Mouse (Mus musculus): ENCODE measurements around the gene Fiz1. TPM values are rescaled to one million over a fixed set of nuclear protein-coding genes. Genes with fewer than 3 reads are reported as not detected.

Gene Fiz1
- total RNA-seq (2014; rRNA removed) (6.2 and 6.8 TPM in 2 replicates), polyA plus RNA-seq (2012; rRNA removed) (18.0 and 19.3 TPM in 2 replicates)

- DNase-seq (ENCODE audit: extremely low read depth, low read depth, low spot score) = peak; percentile 87
- H3K27ac ChIP-seq (replicated peaks; ENCODE audit: insufficient read depth, low read depth, low read length) = peak within 1 kb of the TSS; percentile 99
- under 1% methylated on average over 42 of the region's 42 CpGs for WGBS
- peak; percentile 32; the same call in 1 of the 2 replicates for TF ChIP-seq POLR2A (IDR thresholded peaks at IDR 0.05; ENCODE audit: extremely low read depth, insufficient read depth, low read length)
- TF ChIP-seq CTCF (IDR thresholded peaks at IDR 0.05; ENCODE audit: low read depth, low read length) = no peak
- H3K79me2 ChIP-seq (ENCODE audit: control insufficient read depth, insufficient read depth, low read length) = peaks cover 2% of the 10 kb centered on the region; the same call in 1 of the 2 replicates
- peaks cover 1% of the 10 kb centered on the region; the same call in 1 of the 2 replicates for H3K4me1 ChIP-seq (ENCODE audit: control insufficient read depth, insufficient read depth, low read length)
- peak within 1 kb of the TSS; percentile 99 for H3K4me3 ChIP-seq (ENCODE audit: insufficient read depth, low read depth, low read length)
- peaks cover 12% of the 10 kb centered on the region for H3K36me3 ChIP-seq (ENCODE audit: control insufficient read depth, insufficient read depth, low read length)
- H3K27me3 ChIP-seq (ENCODE audit: control insufficient read depth, insufficient read depth, low read length) = no peaks in the 10 kb centered on the region
- peak within 1 kb of the TSS; percentile 98 for H3K9ac ChIP-seq (ENCODE audit: low read depth, low read length)
These were observed at the start of gene Fiz1, which contains the start of gene Zfp524 for GRCm38 (mm10) chr7:5014251-5015117. Fiz1 (minus strand) TSS chr7:5014697. Zfp524 (plus strand) TSS chr7:5014415.

GRCm38 (mm10) chr7:5062360-5063001, 48.0 kb upstream of the Fiz1 start:
- H3K79me2 ChIP-seq (ENCODE audit: control insufficient read depth, insufficient read depth, low read length) = peaks cover 35% of the 10 kb centered on the region; the same call in 1 of the 2 replicates
- H3K4me1 ChIP-seq (ENCODE audit: control insufficient read depth, insufficient read depth, low read length) = peaks cover 10% of the 10 kb centered on the region
- H3K36me3 ChIP-seq (ENCODE audit: control insufficient read depth, insufficient read depth, low read length) = peaks cover 5% of the 10 kb centered on the region; the same call in 1 of the 2 replicates
- peak; percentile 68 for DNase-seq (ENCODE audit: extremely low read depth, low read depth, low spot score)
- TF ChIP-seq POLR2A (IDR thresholded peaks at IDR 0.05; ENCODE audit: extremely low read depth, insufficient read depth, low read length) (no peak), CTCF (IDR thresholded peaks at IDR 0.05; ENCODE audit: low read depth, low read length) (no peak)
- H3K4me3 ChIP-seq (ENCODE audit: insufficient read depth, low read depth, low read length) = peak overlapping the region; percentile 74
- peak overlapping the region; percentile 84 for H3K9ac ChIP-seq (ENCODE audit: low read depth, low read length)
- H3K27ac ChIP-seq (replicated peaks; ENCODE audit: insufficient read depth, low read depth, low read length) = peak overlapping the region; percentile 79
- under 1% methylated on average over 49 of the region's 51 CpGs for WGBS
- H3K27me3 ChIP-seq (ENCODE audit: control insufficient read depth, insufficient read depth, low read length) = no peaks in the 10 kb centered on the region

- H3K27me3 ChIP-seq (ENCODE audit: control insufficient read depth, insufficient read depth, low read length) = peaks cover 3% of the 10 kb centered on the region
- peak; percentile 39; the same call in 1 of the 2 replicates for TF ChIP-seq POLR2A (IDR thresholded peaks at IDR 0.05; ENCODE audit: extremely low read depth, insufficient read depth, low read length)
- TF ChIP-seq CTCF (IDR thresholded peaks at IDR 0.05; ENCODE audit: low read depth, low read length) = no peak
- peaks cover 29% of the 10 kb centered on the region; the same call in 1 of the 2 replicates for H3K79me2 ChIP-seq (ENCODE audit: control insufficient read depth, insufficient read depth, low read length)
- under 1% methylated on average over 59 of the region's 65 CpGs for WGBS
- peak within 1 kb of the TSS; percentile 99 for H3K27ac ChIP-seq (replicated peaks; ENCODE audit: insufficient read depth, low read depth, low read length)
- DNase-seq (ENCODE audit: extremely low read depth, low read depth, low spot score) = peak; percentile 73
- peak within 1 kb of the TSS; percentile 91 for H3K9ac ChIP-seq (ENCODE audit: low read depth, low read length)
- peak within 1 kb of the TSS; percentile 79 for H3K4me3 ChIP-seq (ENCODE audit: insufficient read depth, low read depth, low read length)
- peaks cover 10% of the 10 kb centered on the region for H3K4me1 ChIP-seq (ENCODE audit: control insufficient read depth, insufficient read depth, low read length)
- H3K36me3 ChIP-seq (ENCODE audit: control insufficient read depth, insufficient read depth, low read length) = peaks cover 5% of the 10 kb centered on the region; the same call in 1 of the 2 replicates
These were observed 47.4 kb upstream of the Fiz1 start, which contains the start of gene U2af2 for GRCm38 (mm10) chr7:5061774-5062359. U2af2 (plus strand) TSS chr7:5062143.

- H3K27me3 ChIP-seq (ENCODE audit: control insufficient read depth, insufficient read depth, low read length) = peaks cover 5% of the 10 kb centered on the region
- TF ChIP-seq CTCF (IDR thresholded peaks at IDR 0.05; ENCODE audit: low read depth, low read length) (peak; percentile 75), POLR2A (IDR thresholded peaks at IDR 0.05; ENCODE audit: extremely low read depth, insufficient read depth, low read length) (no peak)
- peak; percentile 89 for DNase-seq (ENCODE audit: extremely low read depth, low read depth, low spot score)
- no peaks in the 10 kb centered on the region for H3K36me3 ChIP-seq (ENCODE audit: control insufficient read depth, insufficient read depth, low read length)
- H3K27ac ChIP-seq (replicated peaks; ENCODE audit: insufficient read depth, low read depth, low read length) = peak overlapping the region; percentile 99
- WGBS = under 1% methylated on average over 60 of the region's 60 CpGs
- H3K4me1 ChIP-seq (ENCODE audit: control insufficient read depth, insufficient read depth, low read length) = peaks cover 10% of the 10 kb centered on the region
- H3K9ac ChIP-seq (ENCODE audit: low read depth, low read length) = peak overlapping the region; percentile 91
- H3K4me3 ChIP-seq (ENCODE audit: insufficient read depth, low read depth, low read length) = peak overlapping the region; percentile 79
- peaks cover 24% of the 10 kb centered on the region; the same call in 1 of the 2 replicates for H3K79me2 ChIP-seq (ENCODE audit: control insufficient read depth, insufficient read depth, low read length)
These were observed 46.7 kb upstream of the Fiz1 start for GRCm38 (mm10) chr7:5060944-5061773.

Measured in liver, adult 2 months (tissue).